Mouse (Mus musculus) spleen, postnatal 10 days (tissue): Measurements from ENCODE around the gene Hmgxb4.

Experiments
- DNase-seq, 2 experiments: peaks; one replicate each; pipeline ENCODE4 v3.0.0; 2021 to 2022; ENCODE audit warnings: low spot score in 2 of 2

Gene Hmgxb4

DNA sequence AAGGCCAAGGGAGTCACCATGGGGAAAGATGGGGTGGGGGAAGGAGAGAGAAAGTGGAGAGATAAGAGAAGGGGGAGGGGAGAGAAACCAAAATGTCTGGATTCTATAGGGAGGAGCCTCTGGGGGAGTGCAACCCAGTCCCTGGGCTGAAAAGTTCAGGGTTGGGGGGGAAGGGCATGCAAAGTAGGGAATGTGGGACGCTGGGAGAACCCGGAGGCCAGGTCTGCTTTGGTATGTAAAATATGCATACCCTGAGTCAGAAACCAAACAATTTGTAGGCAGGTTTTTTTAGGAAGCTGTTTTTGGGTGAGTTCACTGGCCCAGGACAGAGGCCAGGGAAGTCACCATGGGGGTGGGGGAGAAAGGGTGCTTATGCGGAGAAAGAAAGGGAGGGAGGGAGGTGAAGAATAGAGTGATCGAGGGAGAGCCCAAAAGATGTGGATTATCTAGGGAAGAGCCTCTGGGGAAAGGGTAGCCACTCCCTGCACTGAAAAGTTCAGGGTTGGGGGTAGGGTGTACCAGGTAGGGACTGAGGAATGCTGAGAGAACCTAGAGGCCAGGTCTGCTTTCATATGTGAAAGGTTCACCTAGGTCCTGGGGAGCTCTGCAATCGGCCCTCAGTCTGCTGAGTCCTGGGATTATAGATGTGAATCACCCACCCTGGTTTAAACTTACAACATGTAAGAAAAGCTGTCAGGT, 25.3 kb downstream of the Hmgxb4 start:
- DNase-seq, result no peak

- DNase-seq, result peak in 1 of 2 experiments; percentile 52
Measured at GRCm38 (mm10) chr8:75023660-75024316, 30.6 kb downstream of the Hmgxb4 start.

GRCm38 (mm10) chr8:75025809-75026208, 32.7 kb downstream of the Hmgxb4 start:
- DNase-seq, result no peak

DNA sequence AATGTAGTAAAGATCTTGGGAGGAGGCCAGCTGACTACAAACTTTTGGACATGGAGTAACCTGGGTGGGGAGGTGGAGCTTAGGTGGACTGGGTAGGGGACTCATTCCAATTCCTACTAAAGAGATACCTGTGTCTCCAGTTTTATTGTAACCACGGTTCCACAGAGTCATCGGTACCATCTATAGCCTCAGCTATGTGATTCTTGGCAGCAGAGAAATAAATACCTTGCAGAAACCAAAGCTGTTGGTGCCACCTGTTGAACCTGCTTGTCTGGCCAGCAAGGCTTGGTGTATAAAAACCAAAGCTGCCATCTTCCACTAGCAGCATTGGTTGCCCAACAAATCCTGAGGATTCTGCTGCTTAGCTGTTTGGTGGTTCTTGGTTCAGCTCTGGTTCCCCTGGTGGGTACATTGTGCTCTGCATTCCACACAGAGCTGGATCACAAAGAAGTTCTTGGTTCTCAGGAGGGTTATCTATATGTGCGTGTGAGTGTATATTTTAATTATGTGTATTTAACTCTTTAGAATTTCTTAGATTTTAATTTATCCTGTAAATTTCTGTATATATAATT, 37.4 kb downstream of the Hmgxb4 start:
- DNase-seq, result no peak

DNA sequence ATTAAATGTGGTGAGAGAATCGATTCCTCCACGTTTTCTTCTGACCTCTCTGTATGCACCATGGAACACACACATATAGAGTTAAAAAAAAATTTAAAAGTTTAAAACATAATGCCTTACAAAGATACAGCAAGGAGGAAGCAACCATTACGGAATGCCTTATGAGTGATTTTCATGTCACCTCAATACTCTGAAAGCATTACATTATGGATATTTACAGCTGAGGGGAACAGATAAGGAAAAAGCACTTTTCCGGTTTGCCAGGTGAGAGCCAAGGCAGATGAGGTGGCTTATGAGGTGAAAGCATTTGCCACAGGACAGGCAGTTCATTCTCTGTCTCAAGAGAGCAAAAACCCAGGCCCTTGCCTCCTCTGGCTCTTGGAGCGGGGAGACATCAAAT, 39.8 kb downstream of the Hmgxb4 start:
- DNase-seq, result no peak

DNA sequence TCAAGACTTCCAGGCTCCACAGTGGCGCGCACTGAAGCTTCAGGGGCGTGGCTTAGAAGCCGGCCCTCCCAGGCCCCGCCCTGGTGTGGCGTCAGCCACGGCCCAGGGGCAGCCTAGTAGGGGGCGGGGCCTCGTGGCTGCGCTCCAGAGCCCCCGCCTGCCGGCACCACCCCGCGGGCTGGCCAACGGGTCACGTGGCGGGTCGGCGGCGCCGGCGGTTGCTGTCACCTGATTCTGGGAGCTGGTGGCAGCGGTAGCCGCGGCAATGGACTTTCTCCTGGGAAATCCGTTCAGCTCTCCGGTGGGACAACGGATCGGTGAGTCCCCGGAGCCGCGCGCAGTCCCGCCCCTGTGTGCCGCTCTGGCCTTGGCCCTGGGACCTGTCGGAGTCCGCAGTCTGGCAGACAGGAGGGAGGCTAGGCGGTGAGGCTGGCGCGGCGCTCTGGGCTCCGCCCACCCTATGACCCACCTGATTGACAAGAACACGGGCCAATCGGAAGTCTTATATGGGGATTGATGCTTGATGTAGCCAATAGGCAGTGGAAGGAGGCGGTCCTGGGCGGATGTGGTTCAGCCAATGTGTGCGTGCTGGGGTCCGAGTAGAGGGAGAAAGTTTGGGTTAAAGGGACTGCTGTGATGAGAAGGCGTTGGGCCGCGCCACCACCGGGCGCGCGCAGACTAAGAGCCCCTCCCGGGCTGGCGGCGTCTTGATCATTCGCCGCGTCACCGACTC, 40.5 kb downstream of the Hmgxb4 start, which contains the start of gene Tom1:
Gene Tom1, plus strand, starts transcription at position 195 of the 733 bp plus-strand sequence.
- peak; percentile 97 to 100 for DNase-seq

- no peak for DNase-seq
Measured at GRCm38 (mm10) chr8:75034285-75034684, 41.1 kb downstream of the Hmgxb4 start.

GRCm38 (mm10) chr8:75035640-75036039, 42.5 kb downstream of the Hmgxb4 start:
- no peak for DNase-seq

DNA sequence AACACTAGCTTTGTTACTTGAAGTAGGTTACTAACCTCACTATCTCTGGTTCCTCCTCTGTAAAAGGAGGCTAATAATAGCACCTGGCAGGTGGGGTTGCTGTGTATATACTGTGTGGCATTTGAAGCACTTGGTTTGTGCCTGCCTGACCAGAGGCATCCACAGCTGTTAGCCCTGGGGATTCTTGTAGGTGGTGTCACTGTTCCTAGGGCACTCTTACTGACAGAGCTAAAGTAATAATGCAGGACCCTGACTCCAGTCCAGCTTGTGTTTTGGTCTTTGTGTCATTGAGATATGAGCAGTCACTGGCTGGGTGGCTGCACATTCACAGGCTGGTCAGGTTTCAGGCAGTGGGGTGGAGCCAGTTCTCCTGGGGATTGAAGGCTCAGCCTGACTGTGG, 45.3 kb downstream of the Hmgxb4 start:
- no peak for DNase-seq

- DNase-seq, result no peak
Measured at GRCm38 (mm10) chr8:75039754-75040153, 46.6 kb downstream of the Hmgxb4 start.

GRCm38 (mm10) chr8:75042171-75042570, 49.0 kb downstream of the Hmgxb4 start:
- no peak for DNase-seq

DNA sequence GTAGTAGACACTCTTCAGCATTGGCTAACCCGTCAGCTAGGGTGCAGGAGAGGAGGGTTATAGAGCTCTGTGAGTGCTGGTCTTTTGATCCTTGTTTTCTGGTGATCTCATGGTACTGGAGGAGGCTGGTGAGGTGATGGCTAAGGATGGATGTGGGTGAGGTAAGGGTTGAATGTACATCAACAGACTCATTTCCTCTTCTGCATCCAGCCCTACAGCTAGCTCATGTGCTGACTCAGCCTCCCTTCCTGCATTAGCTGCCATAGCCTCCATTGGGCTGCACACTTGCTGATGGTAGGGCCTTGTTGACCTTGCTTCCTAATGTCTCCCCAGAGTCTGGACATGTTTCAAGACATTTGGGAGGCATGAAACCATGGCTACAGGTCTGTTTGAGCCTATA, 49.8 kb downstream of the Hmgxb4 start:
- DNase-seq, result no peak

DNA sequence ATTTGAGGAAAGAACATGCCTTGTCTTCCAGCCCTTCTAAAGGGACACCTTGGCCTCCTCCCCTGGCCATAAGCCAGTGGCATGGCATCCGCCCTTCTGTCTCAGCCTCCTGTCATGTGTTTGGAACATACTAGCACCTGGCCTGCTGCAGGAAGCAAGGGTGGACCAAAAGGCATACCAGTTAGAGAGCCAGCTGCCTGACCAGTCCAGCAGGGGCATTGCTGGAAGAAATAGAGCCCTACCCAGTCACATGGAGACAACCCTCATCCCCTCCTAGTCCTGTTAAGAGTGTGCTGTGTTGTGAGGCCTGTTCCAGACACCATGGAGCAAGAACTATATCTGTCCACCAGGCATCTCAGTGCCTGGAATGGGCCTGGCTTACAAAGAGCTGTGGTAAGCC, 53.1 kb downstream of the Hmgxb4 start:
- no peak for DNase-seq

DNA sequence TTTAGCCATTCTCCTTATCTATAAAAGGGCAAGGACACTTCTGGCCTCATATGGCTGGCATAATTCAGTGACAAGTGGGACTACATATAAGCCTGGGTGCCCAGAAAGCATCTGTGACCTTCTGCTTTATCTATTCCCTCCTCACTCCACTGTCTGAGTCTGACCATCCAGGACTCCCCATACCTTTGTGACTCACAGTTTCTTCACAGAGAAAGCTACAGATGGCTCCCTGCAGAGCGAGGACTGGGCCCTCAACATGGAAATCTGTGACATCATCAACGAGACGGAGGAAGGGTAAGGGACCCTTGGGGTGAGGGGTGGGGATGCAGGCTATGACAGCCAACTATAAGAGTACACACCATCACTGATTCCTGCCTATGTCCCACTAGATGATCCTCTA, 54.6 kb downstream of the Hmgxb4 start:
- DNase-seq, result no peak

- no peak for DNase-seq
Measured at GRCm38 (mm10) chr8:75053342-75053741, 60.2 kb downstream of the Hmgxb4 start.

DNA sequence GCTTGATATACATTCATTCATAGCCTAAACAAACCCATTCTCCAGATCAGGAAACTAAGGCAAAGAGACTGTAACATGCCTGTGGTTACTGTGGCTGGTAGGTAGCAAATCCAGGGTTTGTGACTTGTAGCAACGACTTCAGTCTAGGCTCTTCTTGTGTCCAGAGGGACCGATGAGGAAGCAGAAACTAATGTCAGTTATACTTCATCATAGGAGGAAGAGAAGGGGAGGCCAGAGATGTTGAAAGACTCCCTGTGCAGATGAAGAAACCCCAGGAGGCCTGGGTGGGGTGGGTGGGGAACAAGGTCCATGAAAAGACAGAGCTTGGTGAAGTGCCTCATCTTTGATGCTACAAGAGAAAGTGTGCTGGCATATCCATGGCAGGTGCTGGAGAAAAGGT, 62.5 kb downstream of the Hmgxb4 start:
- no peak for DNase-seq

- no peak for DNase-seq
Measured at GRCm38 (mm10) chr8:75060022-75060421, 66.9 kb downstream of the Hmgxb4 start.

GRCm38 (mm10) chr8:75060815-75061214, 67.7 kb downstream of the Hmgxb4 start:
- DNase-seq, result no peak

DNA sequence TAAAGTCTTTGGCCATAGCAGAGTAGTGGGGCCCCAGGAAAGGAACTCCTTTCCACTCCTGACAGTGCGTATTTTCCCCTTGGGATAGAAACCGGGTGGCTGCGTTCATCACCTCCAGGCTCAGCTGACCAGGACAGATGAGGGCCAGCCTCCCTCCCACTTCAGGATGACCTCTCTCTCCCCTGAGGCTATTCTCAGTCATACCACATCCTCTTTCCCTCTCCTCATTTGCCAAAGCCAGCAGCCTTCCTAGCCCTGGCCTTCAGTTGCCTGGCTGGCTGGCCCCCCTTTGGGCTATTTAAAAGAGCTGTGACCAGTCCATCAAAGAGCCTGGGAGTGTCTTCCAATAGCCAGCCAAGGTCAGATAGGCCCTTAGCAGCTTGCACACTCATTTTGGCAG, 70.1 kb downstream of the Hmgxb4 start:
- DNase-seq, result no peak

- no peak for DNase-seq
Measured at GRCm38 (mm10) chr8:75064790-75065189, 71.6 kb downstream of the Hmgxb4 start.

GRCm38 (mm10) chr8:75067287-75067686, 74.1 kb downstream of the Hmgxb4 start:
- DNase-seq, result no peak

DNA sequence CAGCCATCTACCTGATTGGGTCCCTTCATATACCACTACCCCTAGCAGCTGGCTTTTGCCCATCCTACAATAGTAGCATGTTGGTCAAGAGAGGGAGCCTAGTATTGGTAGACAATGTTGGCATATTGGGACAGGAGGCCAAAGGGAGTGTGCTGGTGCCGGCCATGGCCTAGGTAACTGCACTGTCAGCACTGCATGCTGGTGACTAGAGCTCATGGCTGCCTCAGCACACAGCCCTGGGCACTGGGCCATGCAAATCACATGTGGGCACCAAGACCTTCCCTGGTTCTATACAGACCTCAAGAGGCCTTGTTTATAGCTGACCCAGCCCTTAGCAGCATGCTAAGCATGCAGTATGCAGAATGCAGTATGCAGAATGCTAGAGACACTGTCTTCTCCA, 77.1 kb downstream of the Hmgxb4 start:
- DNase-seq, result no peak
